Mouse (Mus musculus) left cerebral cortex, postnatal 10 days (tissue): ENCODE measurements around the gene H2-Eb2. TPM values are rescaled to one million over a fixed set of nuclear protein-coding genes. Genes with fewer than 3 reads are reported as not detected.

Experiments used
- DNase-seq, 2 experiments: peaks; one replicate each; pipeline ENCODE4 v3.0.0; 2021 to 2022; ENCODE audit warnings: low spot score in 2 of 2, mixed read lengths in 1 of 2; ENCODE audit errors: extremely low spot score in 1 of 2
- intact Hi-C: fragments of 180-260 bp; cut with DNase I; formaldehyde crosslinking; loops from one replicate; pipeline ENCODE4 v1.15.1; 2025
- total RNA-seq, 2 experiments: library from RNA; stranded (reverse); gene quantifications; 2 replicates each; pipeline ENCODE4 v1.2.3; 2021

The H2-Eb2 gene
- total RNA-seq, 2 experiments from 2014 or later, result not detected

DNA sequence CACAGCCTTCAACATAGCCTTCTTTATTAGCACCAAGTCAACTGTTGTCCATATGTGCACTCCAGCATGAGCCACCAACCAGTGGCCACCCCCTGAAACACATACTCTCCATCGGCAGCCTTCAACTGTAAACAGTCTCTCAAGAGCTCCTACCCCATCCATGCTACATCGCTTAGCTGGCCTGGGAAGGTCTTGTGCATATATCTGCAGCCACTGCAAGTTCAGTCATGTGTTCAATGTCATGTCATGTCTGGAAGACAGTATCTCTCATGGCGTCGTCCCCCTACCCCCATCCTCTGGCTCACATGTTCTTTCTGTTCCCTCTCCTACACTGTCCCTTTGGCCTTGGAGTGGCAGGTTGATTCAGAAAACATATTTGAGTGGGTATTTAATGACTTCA is 19.4 kb downstream of the H2-Eb2 start:
- DNase-seq, result no peak
- intact Hi-C loops, result no loop called here

DNA sequence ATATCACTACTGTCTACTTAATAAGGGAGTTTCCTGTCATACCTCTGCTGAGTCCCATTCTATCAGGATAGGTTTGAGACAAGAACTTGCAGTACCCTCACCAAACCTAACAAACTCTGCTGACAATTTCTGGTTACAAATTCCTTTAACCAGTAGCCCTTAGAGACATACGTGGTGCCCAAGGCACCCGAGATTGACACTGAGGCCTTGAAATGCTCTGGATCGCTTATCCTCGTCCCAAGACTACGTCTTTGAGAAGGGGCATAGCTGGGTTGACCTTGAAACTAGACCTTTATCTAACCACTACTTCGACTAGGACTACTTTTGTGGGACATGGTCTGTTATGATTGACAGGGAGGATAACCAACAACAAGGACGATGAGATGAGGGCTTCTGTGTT is 20.0 kb downstream of the H2-Eb2 start:
- intact Hi-C loops, result no loop called here

DNA sequence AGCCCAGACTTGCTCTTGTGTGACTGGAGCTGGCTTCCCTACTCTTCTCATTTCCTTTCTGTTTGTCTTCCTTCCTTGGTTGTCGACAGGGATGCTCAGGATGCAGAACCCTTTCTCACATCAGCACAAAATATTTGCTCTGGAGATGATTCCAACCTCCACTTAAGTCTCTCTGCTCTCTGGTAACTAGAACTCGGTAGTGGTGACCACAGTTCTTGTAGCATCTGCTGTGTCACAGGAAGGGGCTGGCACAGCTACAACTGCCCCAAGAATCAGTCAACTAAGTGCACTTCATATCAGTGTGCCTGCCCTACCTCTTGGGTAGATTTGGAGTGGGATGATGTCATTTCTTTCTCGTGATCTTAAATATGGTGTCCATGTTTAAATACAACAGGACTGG is 20.6 kb downstream of the H2-Eb2 start:
- DNase-seq, result no peak
- intact Hi-C loops, result no loop called here

More for the DNA sequence above, 20.0 kb downstream of the H2-Eb2 start:
- DNase-seq, result no peak

DNA sequence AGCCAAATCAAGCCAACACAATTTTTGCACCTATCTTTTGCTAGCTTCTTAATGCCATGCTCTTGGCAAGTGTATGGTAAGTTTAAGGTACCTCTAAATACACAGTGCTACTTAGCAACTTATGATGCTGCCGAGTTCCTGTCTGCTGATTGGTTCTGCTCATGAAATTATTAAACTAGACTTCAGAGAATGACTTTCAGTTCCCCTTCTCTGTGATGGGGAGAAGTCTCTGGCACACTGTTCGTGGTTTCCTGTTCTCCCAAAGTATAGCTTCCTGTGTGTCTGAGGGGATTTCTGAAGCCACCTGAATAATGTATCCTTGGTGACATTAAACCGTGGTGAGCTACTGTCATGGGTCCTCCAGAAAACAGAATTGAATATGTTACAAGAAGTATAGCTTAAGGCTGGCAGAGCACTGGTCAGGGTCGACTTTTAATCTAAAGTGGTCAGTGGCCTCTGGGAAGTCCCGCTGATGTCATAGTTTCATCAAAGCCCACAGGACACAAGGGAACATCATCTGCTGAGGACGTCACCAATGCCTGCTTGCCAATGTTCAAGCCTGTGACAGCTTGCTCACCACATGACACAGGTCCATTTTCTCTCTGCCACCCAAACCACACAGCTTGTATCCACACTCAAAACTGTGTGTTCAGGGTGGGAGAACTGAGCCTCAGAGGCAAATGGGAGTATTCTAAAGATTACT is 22.3 kb downstream of the H2-Eb2 start:
- DNase-seq, result peak in 1 of 2 experiments; percentile 45
- intact Hi-C loops, result loop anchor here (2.0 kb wide), 1 partner anchor 99 kb away; no protein-coding TSS in a partner anchor

DNA sequence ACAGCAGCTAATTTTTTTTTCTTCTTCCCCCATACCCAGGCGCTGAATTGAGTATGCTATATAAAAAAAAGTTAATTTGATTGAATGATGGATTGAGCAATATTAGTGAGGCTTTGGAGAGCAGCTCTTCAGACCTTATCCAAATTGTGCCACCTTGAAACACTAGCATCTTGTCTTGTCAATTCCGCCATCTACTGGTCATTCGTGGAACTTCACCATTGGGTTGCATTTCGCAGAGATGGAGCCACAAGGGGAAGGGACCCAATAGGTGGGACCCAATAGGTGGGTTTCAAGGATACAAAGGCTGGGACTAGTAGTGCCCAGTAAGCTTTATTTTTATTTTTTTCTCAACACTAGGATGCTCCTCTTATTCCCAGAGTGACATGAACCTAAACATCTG is 24.0 kb downstream of the H2-Eb2 start:
- DNase-seq, result peak; percentile 69 to 70
- intact Hi-C loops, result loop anchor here (2.0 kb wide), 1 partner anchor 101 kb away; no protein-coding TSS in a partner anchor

DNA sequence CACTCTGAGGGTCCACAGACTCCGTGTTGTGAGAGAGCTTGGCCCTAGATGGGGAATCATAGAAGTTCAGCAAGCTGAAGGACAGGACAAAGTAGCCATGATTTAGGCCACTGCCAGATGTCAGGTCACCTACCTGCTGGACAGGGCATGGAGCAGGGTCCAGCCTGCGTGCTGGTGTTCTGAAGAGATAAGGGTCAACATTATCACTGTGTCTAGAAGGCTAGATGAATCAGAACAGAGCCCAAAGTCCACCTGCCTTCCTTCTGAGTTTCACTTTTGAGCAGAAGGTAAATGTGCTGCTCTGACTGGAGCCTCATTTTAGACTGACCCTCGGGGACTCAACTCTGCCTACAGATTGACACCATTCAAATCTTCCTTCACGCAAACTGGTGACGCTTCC is 29.1 kb downstream of the H2-Eb2 start, which contains the start of gene Btnl2:
Btnl2 (plus strand) TSS at position 284 of the 400 bp plus-strand sequence.
- no peak for DNase-seq
- intact Hi-C loops, result loop anchor here (5.0 kb wide), 1 partner anchor 177 kb away; no protein-coding TSS in a partner anchor

DNA sequence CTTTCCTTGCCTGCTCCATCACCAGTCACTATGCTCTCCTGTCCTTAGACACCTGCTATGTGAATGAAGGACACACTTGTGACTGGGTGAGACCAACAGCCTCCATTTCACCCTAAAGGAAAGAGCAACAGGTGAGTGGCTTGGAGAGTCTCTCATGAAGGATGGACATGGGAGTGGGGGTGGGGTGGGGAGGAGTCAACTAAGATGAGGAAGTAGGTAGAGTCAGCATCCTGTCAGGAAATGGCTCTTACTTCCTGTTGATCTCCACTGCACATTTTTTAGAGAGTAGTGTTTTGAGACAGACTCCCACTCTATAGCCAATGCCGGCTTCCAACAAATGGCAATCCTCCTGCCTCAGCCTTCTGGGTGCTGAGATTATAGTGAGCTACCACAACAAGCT is 29.5 kb downstream of the H2-Eb2 start:
- intact Hi-C loops, result loop anchor here (5.0 kb wide), 1 partner anchor 178 kb away; no protein-coding TSS in a partner anchor

DNA sequence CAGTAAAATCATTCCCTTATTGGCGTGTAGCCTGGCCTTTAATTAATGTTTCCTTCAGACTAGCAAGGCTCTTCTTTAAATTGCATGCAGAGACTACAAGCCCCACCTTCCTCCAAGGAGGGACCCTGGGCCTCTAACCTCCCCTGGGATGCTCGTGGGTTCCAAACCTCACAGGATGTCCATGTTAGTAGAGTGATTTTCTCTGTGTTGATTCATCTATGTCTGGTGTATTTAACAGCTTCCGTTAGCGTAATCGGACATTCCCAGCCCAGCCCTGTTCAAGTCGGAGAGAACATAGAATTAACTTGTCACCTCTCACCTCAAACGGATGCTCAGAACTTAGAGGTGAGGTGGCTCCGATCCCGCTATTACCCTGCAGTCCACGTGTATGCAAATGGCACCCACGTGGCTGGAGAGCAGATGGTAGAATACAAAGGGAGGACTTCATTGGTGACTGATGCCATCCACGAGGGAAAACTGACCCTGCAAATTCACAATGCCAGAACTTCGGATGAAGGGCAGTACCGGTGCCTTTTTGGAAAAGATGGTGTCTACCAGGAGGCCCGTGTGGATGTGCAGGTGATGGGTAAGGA is 37.6 kb downstream of the H2-Eb2 start:
- no peak for DNase-seq
- intact Hi-C loops, result no loop called here

More for the DNA sequence above, 29.5 kb downstream of the H2-Eb2 start:
- no peak for DNase-seq

DNA sequence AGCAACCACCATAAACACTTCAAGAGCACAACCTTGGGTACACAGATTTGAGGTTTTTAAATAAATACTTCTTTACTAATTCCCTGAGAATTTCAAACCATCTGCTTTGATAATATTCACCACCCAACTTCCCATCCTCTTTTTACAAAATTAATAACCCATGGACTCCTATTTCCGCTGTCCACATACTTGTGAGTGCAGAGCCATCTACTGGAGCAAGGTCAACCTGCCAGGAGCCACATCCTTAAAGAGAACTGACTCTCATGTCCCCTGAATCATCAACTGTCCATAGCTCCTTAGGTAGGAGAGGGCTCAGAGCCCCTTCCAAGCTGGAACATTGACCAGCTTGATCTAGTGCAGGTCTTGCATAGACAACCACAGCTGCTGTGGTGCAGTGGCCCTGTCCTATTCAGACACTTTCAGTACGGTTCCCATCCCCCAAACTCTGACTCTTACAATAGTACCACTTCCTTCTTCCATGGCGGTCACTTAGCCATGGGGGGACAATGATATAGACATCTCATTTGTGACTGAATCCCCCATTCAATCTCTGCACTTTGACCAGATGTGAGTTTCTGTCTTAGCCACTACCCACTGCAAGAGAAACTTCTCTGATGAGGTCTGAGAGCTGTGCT is 38.3 kb downstream of the H2-Eb2 start:
- no peak for DNase-seq

DNA sequence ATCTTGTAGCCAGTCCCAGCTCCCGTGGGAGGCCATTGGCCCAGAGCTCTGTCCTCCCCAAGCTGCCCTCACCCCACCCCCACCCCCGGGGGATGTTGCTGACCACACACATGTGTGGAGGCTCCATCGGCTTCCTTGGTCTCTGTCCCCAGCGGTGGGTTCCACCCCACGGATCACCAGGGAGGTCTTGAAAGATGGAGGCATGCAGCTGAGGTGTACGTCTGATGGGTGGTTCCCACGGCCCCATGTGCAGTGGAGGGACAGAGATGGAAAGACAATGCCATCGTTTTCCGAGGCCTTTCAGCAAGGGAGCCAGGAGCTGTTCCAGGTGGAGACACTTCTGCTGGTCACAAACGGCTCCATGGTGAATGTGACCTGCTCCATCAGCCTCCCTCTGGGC is 39.6 kb downstream of the H2-Eb2 start:
- peak in 1 of 2 experiments; percentile 35 for DNase-seq
- intact Hi-C loops, result no loop called here

More for the DNA sequence above, 38.3 kb downstream of the H2-Eb2 start:
- intact Hi-C loops, result no loop called here

DNA sequence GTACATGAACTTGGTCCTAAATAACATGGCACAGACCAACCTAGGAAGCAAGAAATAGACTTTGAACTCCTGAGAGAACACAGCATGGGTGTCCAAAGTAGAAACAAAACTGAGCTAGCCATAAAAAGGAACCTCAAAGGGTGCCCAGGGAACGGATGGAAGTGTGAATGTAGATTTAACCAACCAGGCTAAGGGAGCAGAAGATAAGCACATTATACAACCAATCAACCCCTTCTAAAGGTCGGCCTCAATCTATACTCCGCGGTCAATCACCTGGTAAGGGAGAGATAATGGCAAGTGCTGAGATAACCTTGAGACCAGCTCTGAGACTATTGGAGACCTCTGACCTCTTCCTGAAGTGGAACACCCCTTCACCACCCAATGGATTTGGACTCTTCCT is 45.1 kb downstream of the H2-Eb2 start:
- intact Hi-C loops, result no loop called here
- no peak for DNase-seq

DNA sequence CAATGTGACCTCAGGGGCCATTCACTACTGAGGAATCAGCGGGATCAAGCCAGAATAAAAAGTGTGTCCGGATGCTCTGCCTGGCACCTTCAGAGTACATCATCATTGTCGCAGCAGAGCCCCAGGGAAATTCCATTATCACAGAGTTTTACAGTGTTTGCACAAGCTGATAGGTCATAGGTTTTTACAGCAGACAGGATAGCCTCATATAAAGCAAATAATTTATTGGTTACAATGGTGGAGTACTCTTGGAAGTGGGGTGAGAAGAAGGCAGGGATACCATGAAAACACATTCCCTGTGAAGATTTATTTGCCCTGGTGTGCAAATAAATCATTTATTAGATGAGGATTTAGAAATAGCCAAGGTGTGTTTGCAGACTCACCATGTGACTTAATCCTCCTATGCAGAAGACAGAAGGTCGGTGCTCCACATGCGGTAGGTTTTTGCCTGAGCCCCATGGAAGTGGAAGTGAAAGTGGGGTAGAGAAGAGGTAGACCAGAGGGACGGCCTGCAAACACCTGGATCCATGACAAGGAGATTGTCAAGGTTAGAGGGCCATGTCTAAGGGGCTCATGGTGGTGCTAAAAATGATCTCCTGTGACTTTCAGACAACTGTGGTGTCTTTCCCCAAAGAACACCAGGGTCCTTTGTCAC is 47.7 kb downstream of the H2-Eb2 start:
- DNase-seq, result no peak
- intact Hi-C loops, result no loop called here

DNA sequence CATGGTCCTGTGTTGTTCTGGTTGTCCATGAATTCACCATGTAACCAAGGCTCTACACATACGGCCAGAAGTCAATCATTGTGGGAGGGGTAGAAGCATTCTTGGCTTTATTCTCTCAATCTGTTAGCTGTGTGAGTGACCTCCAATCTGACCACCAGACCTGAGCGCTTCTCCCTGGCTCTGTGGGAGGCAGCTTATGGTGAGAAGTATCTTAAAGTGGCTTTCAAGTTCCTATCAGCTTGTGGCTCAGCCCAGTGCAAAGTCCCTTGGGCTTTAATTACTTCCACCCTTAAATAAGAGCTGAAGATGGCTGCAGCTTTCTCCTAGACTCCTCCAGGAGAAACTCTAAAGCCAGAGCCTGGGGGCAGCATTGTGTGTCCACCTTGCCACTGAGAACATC is 51.4 kb downstream of the H2-Eb2 start, which contains the start of gene Btnl1:
Btnl1 (plus strand) TSS at position 286 of the 400 bp plus-strand sequence.
- no peak for DNase-seq
- intact Hi-C loops, result no loop called here

DNA sequence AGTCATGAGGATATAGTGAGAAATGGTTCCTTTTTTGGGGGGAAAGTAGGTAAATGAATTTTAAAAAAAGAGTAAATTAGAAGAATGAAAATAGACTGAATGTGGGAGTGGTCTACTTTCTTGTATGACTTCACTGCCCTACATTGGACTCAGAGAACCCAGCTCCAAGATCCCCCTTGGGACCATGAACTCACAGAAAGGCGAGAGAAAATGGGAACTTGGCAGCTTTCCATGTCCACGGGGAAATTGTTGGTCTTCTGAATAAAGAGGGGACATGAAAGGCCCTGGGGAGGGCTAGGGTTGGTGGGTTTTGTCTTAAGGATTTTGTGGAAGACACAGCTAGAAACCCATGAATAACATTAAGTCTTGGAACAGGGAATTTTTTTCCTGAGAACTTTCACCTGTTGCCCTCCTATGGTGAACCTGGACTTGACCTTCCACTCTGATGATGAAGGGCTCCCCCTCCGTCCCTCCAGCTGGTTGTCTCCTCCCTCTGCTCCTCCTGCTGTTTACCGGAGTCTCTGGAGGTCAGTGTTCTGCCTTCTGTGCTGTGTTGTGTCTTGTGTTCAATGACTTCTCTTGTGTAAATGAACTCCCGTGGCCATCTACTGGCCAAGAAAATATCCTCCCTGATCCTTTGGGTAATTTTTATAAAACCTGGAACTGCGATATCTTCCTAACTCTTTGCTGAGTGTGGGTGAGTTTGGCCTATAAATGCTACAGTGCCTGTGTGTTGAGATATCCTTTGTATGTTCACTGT is 52.2 kb downstream of the H2-Eb2 start:
- DNase-seq, result peak in 1 of 2 experiments; percentile 52
- intact Hi-C loops, result no loop called here

DNA sequence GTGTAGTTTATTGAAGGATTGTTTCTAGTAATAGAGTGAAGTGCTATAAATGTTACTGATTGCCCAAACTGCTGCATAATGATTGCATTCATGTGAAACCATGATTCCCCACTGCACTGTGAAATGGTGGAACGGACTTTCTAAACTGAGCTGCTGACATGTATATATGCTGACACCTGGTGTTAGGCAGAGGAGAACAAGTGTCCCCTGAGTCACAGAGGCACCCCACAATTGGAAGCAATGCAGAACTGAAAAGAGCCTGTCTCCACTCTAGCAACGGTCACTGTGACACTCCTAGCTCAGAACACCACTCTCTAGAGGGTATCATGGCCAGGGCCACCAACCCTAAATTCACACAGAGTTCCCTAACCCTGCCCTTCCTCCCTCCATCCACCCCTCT is 53.3 kb downstream of the H2-Eb2 start:
- no peak for DNase-seq
- intact Hi-C loops, result no loop called here

DNA sequence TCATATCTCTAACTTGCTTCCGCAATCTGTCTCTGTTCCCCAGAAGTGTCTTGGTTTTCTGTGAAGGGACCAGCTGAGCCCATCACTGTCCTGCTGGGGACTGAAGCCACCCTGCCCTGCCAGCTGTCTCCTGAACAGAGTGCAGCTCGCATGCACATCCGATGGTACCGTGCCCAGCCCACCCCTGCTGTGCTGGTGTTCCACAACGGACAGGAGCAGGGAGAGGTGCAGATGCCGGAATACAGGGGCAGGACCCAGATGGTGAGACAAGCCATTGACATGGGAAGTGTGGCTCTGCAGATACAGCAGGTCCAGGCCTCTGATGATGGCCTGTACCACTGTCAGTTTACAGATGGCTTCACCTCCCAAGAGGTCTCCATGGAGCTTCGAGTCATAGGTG is 54.0 kb downstream of the H2-Eb2 start:
- no peak for DNase-seq
- intact Hi-C loops, result no loop called here

DNA sequence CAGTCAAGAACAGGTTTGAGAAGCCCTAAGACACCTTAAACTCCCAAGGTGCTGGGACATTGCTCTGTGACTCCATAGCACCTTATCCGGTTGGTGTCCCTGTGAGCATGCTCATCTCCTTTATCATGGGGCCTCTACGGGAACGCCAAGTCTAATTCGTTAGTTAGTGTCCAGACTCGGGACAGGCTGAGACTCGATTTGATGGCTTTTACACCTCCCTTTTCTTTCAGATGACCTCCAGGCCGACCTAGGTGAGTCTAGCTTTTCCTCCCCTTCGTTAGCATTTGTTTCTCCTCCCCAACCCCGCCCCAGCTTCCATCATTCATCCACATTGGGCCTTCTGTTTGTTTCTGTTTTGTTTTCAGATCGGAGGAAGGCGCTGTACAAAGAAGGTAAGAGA is 56.4 kb downstream of the H2-Eb2 start:
- DNase-seq, result no peak
- intact Hi-C loops, result no loop called here

DNA sequence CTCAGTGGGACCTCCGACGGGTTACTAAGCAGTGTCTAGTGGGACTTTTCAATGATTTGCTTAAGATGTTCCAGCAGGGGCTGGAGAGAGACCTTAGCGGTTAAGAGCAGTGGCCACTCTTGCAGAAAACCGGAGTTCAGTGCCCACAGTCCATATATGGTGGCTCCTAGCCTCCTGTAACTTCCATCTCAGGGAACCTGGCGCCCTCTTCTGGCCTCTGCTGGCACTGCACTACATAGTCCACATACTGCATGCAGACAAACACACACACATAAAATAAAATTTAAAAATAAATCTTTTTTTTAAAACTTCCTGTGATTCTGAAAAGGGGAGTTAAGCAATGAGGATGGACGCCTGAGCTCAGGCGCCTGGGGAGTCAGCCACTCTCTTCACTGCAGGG is 57.7 kb downstream of the H2-Eb2 start:
- no peak for DNase-seq
- intact Hi-C loops, result no loop called here

DNA sequence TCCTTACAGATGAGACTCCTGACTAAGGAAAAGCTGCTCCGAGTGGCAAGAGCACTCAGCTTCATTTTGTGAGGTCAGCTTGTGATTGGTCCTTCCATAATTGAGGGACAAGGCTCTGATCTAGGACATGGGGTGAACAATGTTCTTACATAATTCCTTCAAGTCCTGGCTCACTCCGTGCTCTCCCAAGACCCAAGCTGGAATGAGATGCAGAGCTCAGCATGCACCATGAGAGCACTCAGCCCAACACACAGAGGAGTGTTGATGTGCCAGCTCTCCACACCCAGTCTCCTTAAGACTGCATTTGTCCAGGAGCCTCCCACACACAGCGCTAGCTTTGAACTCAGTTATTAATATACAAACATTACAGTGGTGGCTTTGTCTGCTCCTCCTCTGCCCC is 59.2 kb downstream of the H2-Eb2 start:
- DNase-seq, result no peak
- intact Hi-C loops, result no loop called here
